Mouse (Mus musculus) left cerebral cortex, adult 18-20 months (tissue): ENCODE results near the gene Serpina11. TPM values are rescaled to one million over a fixed set of nuclear protein-coding genes. Genes with fewer than 3 reads are reported as not detected.

Source experiments
- DNase-seq, 2 experiments: peaks; one replicate each; pipeline ENCODE4 v3.0.0; 2021 to 2022; ENCODE audit warnings: low spot score in 2 of 2, mixed read lengths in 1 of 2
- long read RNA-seq, 2 experiments: library from polyadenylated mRNA; stranded (forward); transcript quantifications; one replicate each; pipeline ENCODE4 v2.0.0; 2021
- total RNA-seq, 2 experiments: library from RNA; stranded (reverse); gene quantifications; 2 replicates each; pipeline ENCODE4 v1.2.3; 2021

Serpina11 gene
- total RNA-seq = not detected
- long read RNA-seq, experiment 1 = 0 reads
- long read RNA-seq, experiment 2 = 0 reads

GRCm38 (mm10) chr12:103989857-103990256, at the start of gene Serpina11:
Gene Serpina11, minus strand, starts transcription at chr12:103989957.
- DNase-seq = no peak

GRCm38 (mm10) chr12:104038181-104038580, 48.4 kb upstream of the Serpina11 start:
- DNase-seq = no peak

GRCm38 (mm10) chr12:104033752-104034151, 44.0 kb upstream of the Serpina11 start:
- DNase-seq = no peak

- DNase-seq = peak in 1 of 2 experiments; percentile 12
Measured at GRCm38 (mm10) chr12:104029986-104030385, 40.2 kb upstream of the Serpina11 start.

GRCm38 (mm10) chr12:104015280-104015679, 25.5 kb upstream of the Serpina11 start:
- no peak for DNase-seq

- DNase-seq = no peak
Measured at GRCm38 (mm10) chr12:104013620-104014019, 23.9 kb upstream of the Serpina11 start, which contains the start of gene Serpina9. Gene Serpina9, minus strand, starts transcription at chr12:104013755.

- no peak for DNase-seq
Measured at GRCm38 (mm10) chr12:104004689-104005088, 14.9 kb upstream of the Serpina11 start.

- no peak for DNase-seq
Measured at GRCm38 (mm10) chr12:104003238-104003612, 13.5 kb upstream of the Serpina11 start.

- DNase-seq = no peak
Measured at GRCm38 (mm10) chr12:104002569-104003237, 12.9 kb upstream of the Serpina11 start.

GRCm38 (mm10) chr12:104000594-104000993, 10.8 kb upstream of the Serpina11 start:
- no peak for DNase-seq

GRCm38 (mm10) chr12:103999611-104000010, 9.9 kb upstream of the Serpina11 start:
- peak in 1 of 2 experiments; percentile 15 for DNase-seq

- no peak for DNase-seq
Measured at GRCm38 (mm10) chr12:103996513-103996912, 6.8 kb upstream of the Serpina11 start.

GRCm38 (mm10) chr12:103995292-103996072, 5.7 kb upstream of the Serpina11 start:
- peak; percentile 82 to 88 for DNase-seq

- peak; percentile 25 to 41 for DNase-seq
Measured at GRCm38 (mm10) chr12:103992945-103993344, 3.2 kb upstream of the Serpina11 start.

GRCm38 (mm10) chr12:103989514-103989767, 316 bp downstream of the Serpina11 start:
- DNase-seq = no peak

GRCm38 (mm10) chr12:103988754-103989513, 823 bp downstream of the Serpina11 start:
- no peak for DNase-seq

GRCm38 (mm10) chr12:103985868-103986267, 3.9 kb downstream of the Serpina11 start:
- DNase-seq = no peak

- peak; percentile 49 to 69 for DNase-seq
Measured at GRCm38 (mm10) chr12:103984935-103985334, 4.8 kb downstream of the Serpina11 start.

- no peak for DNase-seq
Measured at GRCm38 (mm10) chr12:103981646-103982360, 8.0 kb downstream of the Serpina11 start.

GRCm38 (mm10) chr12:103978294-103978693, 11.5 kb downstream of the Serpina11 start:
- DNase-seq = no peak

GRCm38 (mm10) chr12:103977846-103978245, 11.9 kb downstream of the Serpina11 start:
- peak in 1 of 2 experiments; percentile 42 for DNase-seq
